10 mouse cellular contexts compared by ENCODE assay signal in genomic region chr9:64666549-64666948, GRCm38 (mm10).
DNase-seq lines count a peak whose midpoint lies in the region; ATAC-seq and TF ChIP-seq lines count a peak whose summit lies in the region.
"Had no signal": no experiment of that assay in that cellular context is flagged by ENCODE, and none has a peak within 500 bp of the region (broad histone marks: within the 10 kb centered on the region; RNA-seq: fewer than 3 reads in every experiment).

No protein-coding gene starts in this region.

- no peak for TF ChIP-seq CTCF in G1E (IDR thresholded peaks at IDR 0.05; ENCODE audit: low read depth, low read length)
- TF ChIP-seq CTCF in layer of hippocampus, adult 2 months (conservative IDR thresholded peaks at IDR 0.05) = no peak

- H3K27me3 ChIP-seq in hindbrain, embryonic 11.5 days (ENCODE audit: control insufficient read depth, insufficient read depth, low read length) = no peaks in the 10 kb centered on the region
- peaks cover 6% of the 10 kb centered on the region; the same call in 1 of the 2 replicates for H3K27me3 ChIP-seq in hindbrain, embryonic 13.5 days
- H3K27me3 ChIP-seq in G1E (ENCODE audit: insufficient read depth, low read length) = peaks cover 30% of the 10 kb centered on the region
- H3K27me3 ChIP-seq: stomach, embryonic 15.5 days had no signal

- WGBS in hindbrain, embryonic 11.5 days = 34% methylated on average over 4 of the region's 4 CpGs
- 44% methylated on average over 4 of the region's 4 CpGs for WGBS in hindbrain, embryonic 13.5 days

- peak; percentile 67 for DNase-seq in hindbrain, embryonic 11.5 days (ENCODE audit: low spot score)
- DNase-seq in 3T3-L1 (ENCODE audit: low read depth, low spot score) (peak; percentile 64), G1E (ENCODE audit: low spot score) (peak; percentile 55)
- no peak for DNase-seq in spleen, postnatal 4 days (ENCODE audit: low spot score in 2 of 2)
- no peak for DNase-seq in layer of hippocampus, adult 8-10 months (ENCODE audit: low spot score in 2 of 2)
- no peak for DNase-seq in layer of hippocampus, adult 2 months (ENCODE audit: low spot score in 2 of 2)

- no peaks in the 10 kb centered on the region for H3K4me1 ChIP-seq in hindbrain, embryonic 11.5 days (replicated peaks; ENCODE audit: control insufficient read depth, insufficient read depth, low read length)
- H3K4me1 ChIP-seq in hindbrain, embryonic 13.5 days (replicated peaks) = peaks cover 48% of the 10 kb centered on the region
- H3K4me1 ChIP-seq in G1E (ENCODE audit: insufficient read depth, low read depth, low read length) = peaks cover 10% of the 10 kb centered on the region
- H3K4me1 ChIP-seq: stomach, embryonic 15.5 days had no signal

- ATAC-seq in hindbrain, embryonic 11.5 days (ENCODE audit: low FRiP score) = no peak
- ATAC-seq in hindbrain, embryonic 13.5 days (ENCODE audit: low FRiP score) = no peak
- no peak for ATAC-seq in G1E (ENCODE audit: extremely low read depth, insufficient number of reproducible peaks, low FRiP score, poor library complexity, severe bottlenecking)
- ATAC-seq in granulocyte monocyte progenitor cell, adult 5-6 weeks (replicated peaks; ENCODE audit: poor library complexity, severe bottlenecking) = peak; percentile 43; the same call in 1 of the 2 replicates

- H3K4me3 ChIP-seq in hindbrain, embryonic 11.5 days (ENCODE audit: low read depth, low read length) = no peak overlapping the region
- H3K4me3 ChIP-seq in hindbrain, embryonic 13.5 days = no peak overlapping the region
- no peak overlapping the region for H3K4me3 ChIP-seq in G1E (ENCODE audit: low read depth, low read length)
- H3K4me3 ChIP-seq in layer of hippocampus, adult 2 months = no peak overlapping the region
- H3K4me3 ChIP-seq: midbrain, embryonic 12.5 days; stomach, embryonic 15.5 days had no signal

- no peak overlapping the region for H3K9ac ChIP-seq in hindbrain, embryonic 11.5 days (ENCODE audit: low read depth, low read length)
- no peak overlapping the region for H3K9ac ChIP-seq in hindbrain, embryonic 13.5 days
- H3K9ac ChIP-seq: midbrain, embryonic 12.5 days; stomach, embryonic 15.5 days had no signal

- H3K27ac ChIP-seq in hindbrain, embryonic 11.5 days (ENCODE audit: low read depth, low read length) = no peak overlapping the region
- no peak overlapping the region for H3K27ac ChIP-seq in hindbrain, embryonic 13.5 days
- no peak overlapping the region for H3K27ac ChIP-seq in layer of hippocampus, adult 2 months
- H3K27ac ChIP-seq: midbrain, embryonic 12.5 days; stomach, embryonic 15.5 days had no signal

- no peaks in the 10 kb centered on the region for H3K36me3 ChIP-seq in hindbrain, embryonic 11.5 days (ENCODE audit: control insufficient read depth, insufficient read depth, low read length)
- H3K36me3 ChIP-seq in hindbrain, embryonic 13.5 days = no peaks in the 10 kb centered on the region
- no peaks in the 10 kb centered on the region for H3K36me3 ChIP-seq in G1E (replicated peaks)
- H3K36me3 ChIP-seq: midbrain, embryonic 12.5 days; stomach, embryonic 15.5 days had no signal

- no peak overlapping the region for H3K4me2 ChIP-seq in hindbrain, embryonic 11.5 days (replicated peaks; ENCODE audit: low read depth, low read length)
- H3K4me2 ChIP-seq in hindbrain, embryonic 13.5 days = no peak overlapping the region
- H3K4me2 ChIP-seq: midbrain, embryonic 12.5 days; stomach, embryonic 15.5 days had no signal

- no peaks in the 10 kb centered on the region for H3K9me3 ChIP-seq in hindbrain, embryonic 11.5 days (ENCODE audit: control insufficient read depth, low read length)
- H3K9me3 ChIP-seq in hindbrain, embryonic 13.5 days = no peaks in the 10 kb centered on the region
- no peaks in the 10 kb centered on the region for H3K9me3 ChIP-seq in G1E (replicated peaks)
- H3K9me3 ChIP-seq: midbrain, embryonic 12.5 days; stomach, embryonic 15.5 days had no signal

Comparison
In these comparisons a context has a peak if more than half of its experiments do, and no peak if none do; other contexts are left out.
1. DNase-seq: peak in hindbrain, embryonic 11.5 days (single experiment), 3T3-L1 (single experiment) and G1E (single experiment); none in spleen, postnatal 4 days (0 of 2), layer of hippocampus, adult 8-10 months (0 of 2) and layer of hippocampus, adult 2 months (0 of 2).